Mouse (Mus musculus): ENCODE measurements around the gene Gm17482. TPM values are rescaled to one million over a fixed set of nuclear protein-coding genes. Genes with fewer than 3 reads are reported as not detected.
"Not testable (repeated sequence)": the region's sequence is repeated elsewhere in the genome, so short reads cannot be mapped to it uniquely, and the experiment has no call there.

Gene Gm17482
- not detected in 3 replicates for total RNA-seq (2017)

GRCm38 (mm10) chr6:115227043-115227442 lies at the start of gene Gm17482:
Gene Gm17482 (plus strand): TSS chr6:115227343.
- ATAC-seq (replicated peaks; ENCODE audit: insufficient number of reproducible peaks, low FRiP score, low TSS enrichment, poor library complexity, severe bottlenecking) = no peak

GRCm38 (mm10) chr6:115178826-115179225 lies 48.3 kb upstream of the Gm17482 start:
- no peak for ATAC-seq (replicated peaks; ENCODE audit: insufficient number of reproducible peaks, low FRiP score, low TSS enrichment, poor library complexity, severe bottlenecking)

- no peak for ATAC-seq (replicated peaks; ENCODE audit: insufficient number of reproducible peaks, low FRiP score, low TSS enrichment, poor library complexity, severe bottlenecking)
These were observed 46.0 kb upstream of the Gm17482 start for GRCm38 (mm10) chr6:115181094-115181493.

GRCm38 (mm10) chr6:115191111-115191510 lies 36.0 kb upstream of the Gm17482 start:
- ATAC-seq (replicated peaks; ENCODE audit: insufficient number of reproducible peaks, low FRiP score, low TSS enrichment, poor library complexity, severe bottlenecking) = no peak

GRCm38 (mm10) chr6:115200753-115201152 lies 26.4 kb upstream of the Gm17482 start:
- no peak for ATAC-seq (replicated peaks; ENCODE audit: insufficient number of reproducible peaks, low FRiP score, low TSS enrichment, poor library complexity, severe bottlenecking)

GRCm38 (mm10) chr6:115203029-115203428 lies 24.1 kb upstream of the Gm17482 start:
- ATAC-seq (replicated peaks; ENCODE audit: insufficient number of reproducible peaks, low FRiP score, low TSS enrichment, poor library complexity, severe bottlenecking) = no peak

- ATAC-seq (replicated peaks; ENCODE audit: insufficient number of reproducible peaks, low FRiP score, low TSS enrichment, poor library complexity, severe bottlenecking) = no peak
These were observed 17.0 kb upstream of the Gm17482 start for GRCm38 (mm10) chr6:115210187-115210586.

GRCm38 (mm10) chr6:115210820-115211219 lies 16.3 kb upstream of the Gm17482 start:
- no peak for ATAC-seq (replicated peaks; ENCODE audit: insufficient number of reproducible peaks, low FRiP score, low TSS enrichment, poor library complexity, severe bottlenecking)

GRCm38 (mm10) chr6:115212132-115212903 lies 14.8 kb upstream of the Gm17482 start:
- ATAC-seq (replicated peaks; ENCODE audit: insufficient number of reproducible peaks, low FRiP score, low TSS enrichment, poor library complexity, severe bottlenecking) = no peak

- ATAC-seq (replicated peaks; ENCODE audit: insufficient number of reproducible peaks, low FRiP score, low TSS enrichment, poor library complexity, severe bottlenecking) = no peak
These were observed 14.0 kb upstream of the Gm17482 start for GRCm38 (mm10) chr6:115213129-115213528.

GRCm38 (mm10) chr6:115221215-115221641 lies 5.9 kb upstream of the Gm17482 start:
- ATAC-seq (replicated peaks; ENCODE audit: insufficient number of reproducible peaks, low FRiP score, low TSS enrichment, poor library complexity, severe bottlenecking) = no peak

GRCm38 (mm10) chr6:115225519-115225918 lies 1.6 kb upstream of the Gm17482 start:
- ATAC-seq (replicated peaks; ENCODE audit: insufficient number of reproducible peaks, low FRiP score, low TSS enrichment, poor library complexity, severe bottlenecking) = no peak

GRCm38 (mm10) chr6:115227529-115227928 lies 386 bp downstream of the Gm17482 start:
- ATAC-seq (replicated peaks; ENCODE audit: insufficient number of reproducible peaks, low FRiP score, low TSS enrichment, poor library complexity, severe bottlenecking) = peak; percentile 82

GRCm38 (mm10) chr6:115230557-115230956 lies 3.4 kb downstream of the Gm17482 start:
- no peak for ATAC-seq (replicated peaks; ENCODE audit: insufficient number of reproducible peaks, low FRiP score, low TSS enrichment, poor library complexity, severe bottlenecking)

GRCm38 (mm10) chr6:115231836-115232235 lies 4.7 kb downstream of the Gm17482 start:
- ATAC-seq (replicated peaks; ENCODE audit: insufficient number of reproducible peaks, low FRiP score, low TSS enrichment, poor library complexity, severe bottlenecking) = no peak

- ATAC-seq (replicated peaks; ENCODE audit: insufficient number of reproducible peaks, low FRiP score, low TSS enrichment, poor library complexity, severe bottlenecking) = no peak
These were observed 5.4 kb downstream of the Gm17482 start for GRCm38 (mm10) chr6:115232562-115232961.

- no peak for ATAC-seq (replicated peaks; ENCODE audit: insufficient number of reproducible peaks, low FRiP score, low TSS enrichment, poor library complexity, severe bottlenecking)
These were observed 11.2 kb downstream of the Gm17482 start for GRCm38 (mm10) chr6:115238031-115239027.

- no peak for ATAC-seq (replicated peaks; ENCODE audit: insufficient number of reproducible peaks, low FRiP score, low TSS enrichment, poor library complexity, severe bottlenecking)
These were observed 12.2 kb downstream of the Gm17482 start for GRCm38 (mm10) chr6:115239335-115239734.

GRCm38 (mm10) chr6:115240431-115240830 lies 13.3 kb downstream of the Gm17482 start:
- not testable (repeated sequence) for ATAC-seq (replicated peaks; ENCODE audit: insufficient number of reproducible peaks, low FRiP score, low TSS enrichment, poor library complexity, severe bottlenecking)
